Mouse (Mus musculus): ENCODE results near the gene Calhm3. TPM values are rescaled to one million over a fixed set of nuclear protein-coding genes. Genes with fewer than 3 reads are reported as not detected.

Gene Calhm3
- polyA plus RNA-seq, 1 experiment from 2014 or later: not detected

GRCm38 (mm10) chr19:47137051-47137581 lies 20.4 kb downstream of the Calhm3 start:
- peak overlapping the region; percentile 48 for H3K4me2 ChIP-seq
- peaks cover 11% of the 10 kb centered on the region; the same call in 1 of the 2 replicates for H3K27me3 ChIP-seq
- H3K27ac ChIP-seq: no peak overlapping the region
- H3K4me3 ChIP-seq (replicated peaks): no peak overlapping the region
- peaks cover 11% of the 10 kb centered on the region for H3K36me3 ChIP-seq (replicated peaks)
- peaks cover 17% of the 10 kb centered on the region for H3K4me1 ChIP-seq
- no peaks in the 10 kb centered on the region for H3K9me3 ChIP-seq
- no peak for ATAC-seq (ENCODE audit: low FRiP score)
- 52% methylated on average over 6 of the region's 6 CpGs for WGBS
- no peak overlapping the region for H3K9ac ChIP-seq

GRCm38 (mm10) chr19:47136170-47136569 lies 21.4 kb downstream of the Calhm3 start:
- Histone ChIP-seq H3K27ac (no peak overlapping the region), H3K4me3 (replicated peaks) (no peak overlapping the region), H3K36me3 (replicated peaks) (peaks cover 21% of the 10 kb centered on the region), H3K27me3 (peaks cover 11% of the 10 kb centered on the region; the same call in 1 of the 2 replicates), H3K9ac (no peak overlapping the region), H3K9me3 (no peaks in the 10 kb centered on the region), H3K4me1 (peaks cover 17% of the 10 kb centered on the region), H3K4me2 (no peak overlapping the region)
- no peak for ATAC-seq (ENCODE audit: low FRiP score)
- 90% methylated on average over 5 of the region's 5 CpGs for WGBS

- Histone ChIP-seq H3K9ac (peak overlapping the region; percentile 13; the same call in 1 of the 2 replicates), H3K9me3 (no peaks in the 10 kb centered on the region), H3K27me3 (peaks cover 11% of the 10 kb centered on the region; the same call in 1 of the 2 replicates), H3K4me2 (no peak overlapping the region), H3K4me3 (replicated peaks) (no peak overlapping the region), H3K4me1 (peaks cover 17% of the 10 kb centered on the region), H3K36me3 (replicated peaks) (peaks cover 27% of the 10 kb centered on the region), H3K27ac (no peak overlapping the region)
- 90% methylated on average over 17 of the region's 17 CpGs for WGBS
- no peak for ATAC-seq (ENCODE audit: low FRiP score)
Observed at GRCm38 (mm10) chr19:47135568-47135967, 22.0 kb downstream of the Calhm3 start.

- H3K36me3 ChIP-seq (replicated peaks): peaks cover 51% of the 10 kb centered on the region
Observed at GRCm38 (mm10) chr19:47133161-47133560, 24.4 kb downstream of the Calhm3 start.

GRCm38 (mm10) chr19:47130551-47131125 lies 26.9 kb downstream of the Calhm3 start:
- H3K27ac ChIP-seq: no peak overlapping the region
- H3K36me3 ChIP-seq (replicated peaks): peaks cover 76% of the 10 kb centered on the region
- H3K9ac ChIP-seq: no peak overlapping the region
- H3K9me3 ChIP-seq: no peaks in the 10 kb centered on the region
- H3K4me1 ChIP-seq: no peaks in the 10 kb centered on the region
- H3K27me3 ChIP-seq: no peaks in the 10 kb centered on the region
- ATAC-seq (ENCODE audit: low FRiP score): no peak
- no peak overlapping the region for H3K4me3 ChIP-seq (replicated peaks)
- no peak overlapping the region for H3K4me2 ChIP-seq
- 97% methylated on average over 15 of the region's 15 CpGs for WGBS

More at GRCm38 (mm10) chr19:47133161-47133560, 24.4 kb downstream of the Calhm3 start:
- no peaks in the 10 kb centered on the region for H3K9me3 ChIP-seq
- no peak for ATAC-seq (ENCODE audit: low FRiP score)
- 88% methylated on average over 7 of the region's 7 CpGs for WGBS
- no peaks in the 10 kb centered on the region; the same call in 1 of the 2 replicates for H3K27me3 ChIP-seq
- no peak overlapping the region for H3K27ac ChIP-seq
- no peak overlapping the region for H3K9ac ChIP-seq
- H3K4me1 ChIP-seq: peaks cover 15% of the 10 kb centered on the region
- no peak overlapping the region for H3K4me3 ChIP-seq (replicated peaks)
- H3K4me2 ChIP-seq: no peak overlapping the region

GRCm38 (mm10) chr19:47128835-47129234 lies 28.7 kb downstream of the Calhm3 start:
- Histone ChIP-seq H3K36me3 (replicated peaks) (peaks cover 92% of the 10 kb centered on the region), H3K4me3 (replicated peaks) (no peak overlapping the region), H3K9me3 (no peaks in the 10 kb centered on the region), H3K27ac (no peak overlapping the region), H3K27me3 (no peaks in the 10 kb centered on the region), H3K9ac (no peak overlapping the region), H3K4me1 (no peaks in the 10 kb centered on the region), H3K4me2 (no peak overlapping the region)
- ATAC-seq (ENCODE audit: low FRiP score): no peak
- 96% methylated on average over 11 of the region's 11 CpGs for WGBS

GRCm38 (mm10) chr19:47128164-47128563 lies 29.4 kb downstream of the Calhm3 start:
- Histone ChIP-seq H3K9ac (no peak overlapping the region), H3K4me3 (replicated peaks) (no peak overlapping the region), H3K4me1 (no peaks in the 10 kb centered on the region), H3K4me2 (no peak overlapping the region), H3K36me3 (replicated peaks) (peaks cover 93% of the 10 kb centered on the region), H3K27ac (no peak overlapping the region), H3K9me3 (no peaks in the 10 kb centered on the region), H3K27me3 (no peaks in the 10 kb centered on the region)
- ATAC-seq (ENCODE audit: low FRiP score): no peak
- WGBS: 95% methylated on average over 10 of the region's 10 CpGs

- Histone ChIP-seq H3K9me3 (no peaks in the 10 kb centered on the region), H3K4me3 (replicated peaks) (no peak overlapping the region), H3K9ac (no peak overlapping the region), H3K4me1 (no peaks in the 10 kb centered on the region), H3K36me3 (replicated peaks) (peaks cover 79% of the 10 kb centered on the region), H3K27ac (no peak overlapping the region), H3K27me3 (no peaks in the 10 kb centered on the region), H3K4me2 (no peak overlapping the region)
- no peak for ATAC-seq (ENCODE audit: low FRiP score)
- WGBS: 29% methylated on average over 2 of the region's 2 CpGs
Observed at GRCm38 (mm10) chr19:47122802-47123201, 34.8 kb downstream of the Calhm3 start.

- no peak overlapping the region for H3K4me3 ChIP-seq (replicated peaks)
- no peaks in the 10 kb centered on the region for H3K27me3 ChIP-seq
- H3K36me3 ChIP-seq (replicated peaks): peaks cover 79% of the 10 kb centered on the region
- no peaks in the 10 kb centered on the region for H3K4me1 ChIP-seq
- H3K9me3 ChIP-seq: no peaks in the 10 kb centered on the region
- no peak overlapping the region for H3K4me2 ChIP-seq
- H3K27ac ChIP-seq: no peak overlapping the region
- no peak for ATAC-seq (ENCODE audit: low FRiP score)
- H3K9ac ChIP-seq: no peak overlapping the region
- 44% methylated on average over 4 of the region's 4 CpGs for WGBS
Observed at GRCm38 (mm10) chr19:47121054-47121453, 36.5 kb downstream of the Calhm3 start.

- H3K27me3 ChIP-seq: no peaks in the 10 kb centered on the region
- ATAC-seq (ENCODE audit: low FRiP score): no peak
- no peaks in the 10 kb centered on the region for H3K9me3 ChIP-seq
- H3K9ac ChIP-seq: no peak overlapping the region
- H3K4me1 ChIP-seq: no peaks in the 10 kb centered on the region
- no peak overlapping the region for H3K4me3 ChIP-seq (replicated peaks)
- WGBS: 82% methylated on average over 2 of the region's 2 CpGs
- no peak overlapping the region for H3K4me2 ChIP-seq
- no peak overlapping the region for H3K27ac ChIP-seq
- peaks cover 79% of the 10 kb centered on the region for H3K36me3 ChIP-seq (replicated peaks)
Observed at GRCm38 (mm10) chr19:47118634-47119033, 38.9 kb downstream of the Calhm3 start.

GRCm38 (mm10) chr19:47104641-47105271 lies 52.8 kb downstream of the Calhm3 start:
- H3K4me2 ChIP-seq: no peak overlapping the region
- peaks cover 100% of the 10 kb centered on the region for H3K36me3 ChIP-seq (replicated peaks)
- ATAC-seq (ENCODE audit: low FRiP score): no peak
- H3K9me3 ChIP-seq: no peaks in the 10 kb centered on the region
- no peak overlapping the region for H3K4me3 ChIP-seq (replicated peaks)
- WGBS: 94% methylated on average over 9 of the region's 9 CpGs
- H3K4me1 ChIP-seq: no peaks in the 10 kb centered on the region
- no peak overlapping the region for H3K9ac ChIP-seq
- no peak overlapping the region for H3K27ac ChIP-seq
- no peaks in the 10 kb centered on the region for H3K27me3 ChIP-seq
